Mouse (Mus musculus) inflammation-experienced regulatory T-cells, adult 6 months (primary cell): Measurements from ENCODE around the gene Nrip1. TPM values are rescaled to one million over a fixed set of nuclear protein-coding genes. Genes with fewer than 3 reads are reported as not detected.

Experiments used
- ATAC-seq: one replicate; pipeline ENCODE4 v1.8.0; 2017
- polyA plus RNA-seq, 3 experiments: library from polyadenylated mRNA; unstranded; fragments of 100-300 nt; shearing (Covaris generic); gene quantifications; one replicate each; pipeline ENCODE4 v1.2.1; 2017

The Nrip1 gene
- polyA plus RNA-seq, 3 experiments from 2014 or later, result 26.2 to 66.5 (median 54.1) TPM

DNA sequence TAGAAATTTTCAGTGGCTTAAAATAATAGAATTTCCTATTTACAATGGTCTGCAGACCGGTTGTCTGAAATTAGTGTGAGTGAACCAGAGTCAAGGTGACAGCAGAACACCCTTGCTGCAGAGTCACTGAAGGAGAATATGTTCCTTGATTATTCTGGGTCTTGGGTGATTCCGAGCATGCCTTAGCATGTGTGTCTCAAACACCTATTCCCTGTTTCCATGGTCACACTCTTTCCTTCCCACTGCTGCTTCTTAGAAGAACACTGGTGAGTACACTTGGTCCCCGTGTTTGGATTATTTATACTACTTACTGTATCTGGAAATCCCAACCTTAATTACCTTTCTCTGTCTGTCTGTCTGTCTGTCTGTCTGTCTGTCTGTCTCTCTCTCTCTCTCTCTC is 97.4 kb downstream of the Nrip1 start:
- ATAC-seq, result no peak

DNA sequence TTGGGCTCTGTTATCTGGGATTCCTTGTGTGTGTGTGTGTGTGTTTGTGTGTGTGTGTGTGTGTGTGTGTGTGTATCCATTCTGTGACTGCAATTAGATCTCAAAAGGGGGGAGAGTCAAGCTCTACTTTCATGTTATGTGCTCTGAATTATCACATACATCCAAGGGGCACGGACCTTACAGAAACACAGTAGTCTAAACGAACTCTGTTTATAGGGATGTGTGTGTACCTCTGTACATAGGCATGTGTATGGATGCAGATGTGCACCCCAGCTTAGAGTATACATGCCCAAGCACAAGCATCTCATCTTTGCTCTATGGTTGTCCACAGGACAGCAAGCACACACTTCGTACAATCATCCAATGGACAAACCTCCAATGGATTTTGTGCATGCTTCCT is 98.0 kb downstream of the Nrip1 start:
- no peak for ATAC-seq

DNA sequence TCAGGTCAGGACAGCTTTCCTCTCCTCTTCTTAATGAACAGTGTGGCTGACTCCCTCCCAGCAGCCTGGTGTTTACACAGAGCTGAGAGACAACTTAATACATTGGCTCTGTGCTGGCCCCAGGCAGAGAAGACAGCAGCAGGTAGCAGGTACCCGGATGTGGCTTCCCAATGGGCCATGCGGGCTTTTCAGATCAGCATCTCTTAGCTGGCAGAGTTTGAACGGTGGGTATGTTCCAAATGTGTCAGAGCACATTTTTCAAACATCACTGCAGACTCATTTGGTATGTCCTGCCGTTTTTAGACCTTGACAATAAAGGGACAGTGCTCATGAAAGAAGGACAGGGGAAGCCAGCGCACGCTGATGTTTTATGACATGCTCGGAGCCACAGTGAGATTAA is 98.5 kb downstream of the Nrip1 start:
- no peak for ATAC-seq

DNA sequence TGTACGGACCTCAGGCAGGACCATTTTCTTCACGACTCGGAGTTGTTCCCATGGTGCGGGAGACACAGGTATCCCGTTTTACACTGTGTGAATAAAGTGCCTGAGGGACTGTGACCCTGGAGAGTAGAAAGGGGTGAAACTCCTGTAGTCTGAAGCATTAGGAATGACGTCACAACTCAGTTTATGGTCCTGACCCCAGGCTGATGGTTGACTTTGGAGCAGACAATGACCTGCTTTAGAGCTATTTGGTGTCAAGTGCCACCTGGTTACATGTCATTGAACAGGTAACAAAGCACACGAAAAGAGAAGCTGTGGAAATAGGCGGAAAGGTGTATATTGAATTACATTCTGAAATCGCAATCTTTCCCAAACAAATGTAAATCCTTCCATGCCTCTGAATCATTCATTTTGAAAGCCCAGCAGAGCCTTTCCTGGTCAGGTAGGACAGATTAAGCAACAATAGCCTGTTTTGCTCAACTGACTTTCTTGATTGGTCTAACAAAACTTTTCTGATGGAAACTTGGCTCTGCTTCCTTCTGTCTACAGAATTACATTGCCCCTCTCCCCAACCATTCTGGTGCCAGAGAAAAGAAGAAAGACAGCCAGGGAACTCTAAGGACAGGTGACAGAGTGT is 106.9 kb downstream of the Nrip1 start:
- ATAC-seq, result no peak

DNA sequence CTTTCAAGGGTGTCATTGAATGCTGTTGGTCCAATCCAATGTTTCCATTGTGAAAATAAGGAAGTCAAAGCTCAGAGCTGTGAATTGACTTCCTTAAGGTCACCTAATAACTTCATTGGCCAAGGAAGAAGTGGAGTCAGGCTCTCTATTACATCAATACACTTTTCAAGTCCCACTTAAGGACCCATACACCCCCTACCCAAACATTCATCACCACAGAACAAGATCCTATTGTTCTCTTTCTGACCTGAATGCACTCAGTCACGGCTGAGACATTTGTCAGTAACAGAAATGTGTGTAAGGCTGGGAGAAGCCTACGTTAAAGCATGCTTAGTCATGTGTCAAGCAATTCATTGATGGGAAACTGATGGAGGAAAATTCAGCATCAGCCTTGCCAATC is 107.8 kb downstream of the Nrip1 start:
- ATAC-seq, result no peak

DNA sequence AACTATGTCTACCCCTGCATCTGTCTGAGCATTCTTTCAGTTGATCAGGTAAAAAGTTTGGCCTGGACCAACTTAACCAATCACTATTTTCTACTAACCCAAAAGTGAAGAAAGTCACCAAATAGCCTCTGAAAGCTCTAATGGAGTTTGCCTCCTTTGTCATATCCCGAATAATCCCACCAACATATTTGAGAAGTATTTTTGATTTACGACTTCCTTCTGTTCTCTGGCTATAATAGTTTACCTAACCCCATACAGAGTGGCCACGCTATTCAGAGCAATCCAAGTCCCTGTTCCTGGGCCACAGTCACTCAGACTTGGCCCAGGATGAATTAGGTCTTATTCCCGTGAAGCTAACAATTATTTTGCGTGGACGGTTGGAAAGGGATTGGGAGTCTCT is 108.3 kb downstream of the Nrip1 start:
- no peak for ATAC-seq

DNA sequence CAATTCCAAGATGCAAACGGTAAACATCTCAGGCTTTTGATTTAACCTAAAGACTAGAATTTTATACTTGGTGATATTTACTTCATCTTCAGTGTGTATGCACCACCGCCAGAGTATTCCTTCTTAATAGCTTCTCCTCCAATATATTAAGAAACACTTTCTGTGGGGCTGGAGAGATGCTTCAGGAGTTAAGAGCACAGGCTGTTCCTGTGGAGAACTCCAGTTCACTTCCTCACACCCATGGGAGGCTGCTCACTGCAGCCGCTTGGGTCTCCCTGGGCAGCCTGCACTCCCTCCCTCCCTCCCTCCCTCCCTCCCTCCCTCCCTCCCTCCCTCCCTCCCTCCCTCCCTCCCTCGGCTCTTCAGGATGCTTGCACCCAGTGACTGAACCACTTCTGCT is 110.2 kb downstream of the Nrip1 start:
- ATAC-seq, result no peak

DNA sequence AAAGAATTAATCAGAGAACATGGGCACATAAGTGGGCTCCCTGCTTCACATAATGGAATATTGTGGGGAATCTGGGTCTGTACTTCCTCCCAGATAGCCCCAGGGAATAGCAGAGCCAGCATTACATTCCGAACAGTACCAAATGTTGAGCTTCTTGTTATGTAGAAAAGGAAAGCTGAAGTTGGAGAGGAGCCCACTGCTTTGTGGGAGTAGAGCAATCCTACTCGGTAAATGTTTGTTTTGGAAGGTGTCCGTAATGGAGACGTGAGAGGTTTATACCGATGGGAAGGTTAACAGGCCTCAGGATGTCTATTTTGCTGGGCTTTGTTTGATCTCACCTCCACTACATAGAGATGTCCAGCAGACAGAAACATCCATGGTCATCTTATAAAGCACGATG is 113.3 kb downstream of the Nrip1 start:
- ATAC-seq, result no peak

DNA sequence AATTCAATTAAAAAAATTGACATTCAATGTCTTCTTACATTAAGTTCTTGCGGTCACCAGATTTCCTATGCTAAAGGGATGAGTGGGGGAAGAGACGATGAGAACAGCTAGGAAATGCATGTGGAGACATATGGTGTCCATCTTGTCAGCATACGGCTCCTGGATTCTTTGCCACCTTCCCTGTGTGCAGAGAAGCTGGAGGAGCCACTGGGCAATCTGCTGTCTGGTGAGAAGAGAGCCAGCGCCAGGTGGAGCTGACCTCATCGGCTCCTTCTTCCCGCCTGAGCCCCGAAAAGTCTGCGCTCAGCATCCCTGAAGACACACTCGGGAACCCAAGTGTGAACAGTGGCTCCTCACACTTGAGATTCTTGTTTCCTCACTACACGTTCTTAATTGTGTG is 121.8 kb downstream of the Nrip1 start:
- no peak for ATAC-seq

DNA sequence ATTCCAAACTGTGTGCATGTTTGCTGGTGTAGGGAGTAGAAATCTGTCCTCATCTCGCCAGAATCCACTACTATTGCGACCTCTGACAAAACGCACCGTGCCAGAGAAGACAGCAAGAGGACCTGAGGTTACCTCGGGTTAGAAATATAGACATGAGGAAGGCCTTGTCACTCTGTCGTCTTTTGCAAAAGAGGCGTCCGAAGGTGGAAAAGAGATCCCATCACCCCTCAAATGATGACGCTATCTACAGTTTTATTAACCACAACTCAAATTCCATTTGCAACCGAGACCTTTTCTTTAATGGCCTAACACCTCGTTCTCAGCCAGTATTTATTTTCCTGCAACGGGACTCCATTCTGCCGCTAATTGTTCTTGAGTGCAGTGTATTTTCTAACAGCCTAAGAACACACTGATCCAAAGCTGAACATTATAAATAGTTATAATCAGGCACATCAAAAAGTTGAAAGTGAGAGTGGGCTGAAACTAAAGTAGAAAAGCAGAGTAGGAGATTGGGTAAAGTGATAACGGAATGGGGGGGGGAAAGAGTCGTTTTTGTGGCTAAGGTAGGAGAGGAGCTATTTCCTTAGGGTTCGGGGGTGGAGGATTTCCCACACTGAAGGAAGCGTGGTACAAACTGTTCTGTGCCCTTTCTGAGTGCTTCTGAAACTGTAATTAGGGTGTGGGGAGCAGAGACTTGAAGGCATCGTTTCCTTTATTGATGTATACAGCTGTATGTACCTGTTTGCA is 124.1 kb downstream of the Nrip1 start:
- ATAC-seq, result peak; percentile 66

DNA sequence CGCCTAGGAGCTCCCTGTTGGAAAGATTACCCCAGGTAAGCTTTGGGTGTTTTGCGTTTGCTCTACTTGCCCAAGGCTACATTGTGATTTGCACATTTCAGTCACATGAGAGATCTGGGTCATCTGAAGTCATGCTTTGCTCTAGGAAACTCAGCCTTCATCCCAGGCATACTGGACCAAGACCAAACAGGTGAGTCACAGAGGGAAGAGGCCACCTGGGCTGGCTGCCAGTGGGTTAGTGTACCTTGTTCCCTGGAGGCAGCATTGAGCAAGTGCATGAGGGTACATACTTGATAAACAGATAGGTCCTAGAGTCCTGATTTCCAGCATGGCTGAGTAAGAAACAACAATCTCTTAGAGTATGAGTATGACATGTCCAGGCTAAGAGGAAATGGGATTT is 130.8 kb downstream of the Nrip1 start:
- ATAC-seq, result no peak

DNA sequence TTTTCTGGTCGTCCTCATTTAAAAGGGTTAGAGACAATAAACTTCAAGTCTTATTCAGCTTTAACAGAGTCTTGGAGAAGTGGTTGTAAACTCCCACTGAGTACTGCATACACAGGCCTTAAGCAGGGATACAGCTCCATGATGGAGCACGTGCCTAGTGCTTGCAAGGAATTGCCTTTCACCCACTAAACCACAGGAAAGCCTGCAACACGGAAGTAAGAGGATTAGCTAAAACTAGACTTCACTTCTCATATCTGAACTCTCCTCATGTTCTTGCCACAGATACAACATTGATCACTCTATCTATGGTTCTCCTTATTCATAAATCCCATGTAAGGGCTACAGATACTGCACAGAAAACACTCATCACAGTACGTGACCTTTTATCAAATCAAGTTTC is 132.4 kb downstream of the Nrip1 start:
- no peak for ATAC-seq

DNA sequence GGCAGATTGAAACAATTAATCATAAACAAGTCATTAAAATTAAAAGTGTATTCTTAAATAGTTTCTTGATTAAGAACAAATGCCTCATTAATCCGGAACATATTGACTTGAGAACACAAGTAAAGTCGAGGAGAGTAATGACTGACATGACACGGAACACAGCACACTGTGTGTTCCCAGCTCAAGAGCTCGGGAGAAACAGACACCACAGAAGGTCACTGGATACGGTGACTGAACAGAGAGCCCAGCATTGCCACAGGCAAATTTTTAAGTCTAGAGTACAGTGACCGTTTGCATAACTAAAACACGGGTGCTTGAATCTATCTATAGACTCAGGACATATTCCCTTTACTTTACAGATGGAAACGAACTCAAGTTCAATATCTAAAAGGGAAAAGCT is 134.3 kb downstream of the Nrip1 start:
- no peak for ATAC-seq

DNA sequence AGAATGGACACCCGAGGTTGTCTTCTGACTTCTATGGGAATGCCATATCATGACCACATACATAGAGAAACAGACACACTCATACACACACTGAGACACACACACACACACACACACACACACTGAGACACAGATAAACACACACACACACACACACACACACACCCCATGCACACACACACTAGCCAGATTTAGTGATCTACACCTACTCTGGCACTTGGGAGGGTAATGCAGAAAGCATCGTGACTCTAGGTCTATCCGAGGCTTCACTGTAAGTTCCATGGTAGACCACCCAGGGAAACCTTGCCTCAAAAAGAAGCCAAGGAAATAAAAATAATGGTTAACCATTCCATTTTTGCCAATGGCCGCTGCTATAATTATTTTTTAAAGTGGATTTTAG is 134.8 kb downstream of the Nrip1 start:
- ATAC-seq, result no peak
